Mouse (Mus musculus): ENCODE measurements around the gene Apela. TPM values are rescaled to one million over a fixed set of nuclear protein-coding genes. Genes with fewer than 3 reads are reported as not detected.

Gene Apela
- not detected for polyA plus RNA-seq (2014; fragmentation: Illumina TruSeq; extraction: RNeasy Lipid Tissue Mini Kit (QIAGEN cat#74804); ENCODE audit: low read depth, low replicate concordance)

DNA sequence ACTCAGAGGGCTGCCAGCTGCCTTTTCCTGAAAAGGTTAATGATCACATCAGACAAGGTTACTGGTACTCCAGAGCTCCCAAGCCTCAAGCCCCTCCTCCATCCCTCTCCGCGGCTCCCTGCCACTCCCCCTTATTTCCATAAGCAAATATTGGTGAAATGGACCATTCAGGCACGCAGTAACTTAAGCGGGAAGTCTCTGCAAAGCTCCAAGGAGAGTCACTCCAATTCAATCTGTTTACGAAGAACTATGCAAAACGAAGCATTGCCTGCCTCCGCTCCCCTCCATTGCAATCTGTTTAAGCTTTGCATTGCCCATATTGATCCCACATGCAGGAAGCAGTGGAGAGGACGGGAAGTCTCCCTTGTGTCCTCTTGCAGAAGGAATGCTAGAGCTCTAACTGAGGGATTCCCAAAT, at the start of gene Apela:
Gene Apela (minus strand): TSS at position 220 of the 417 bp plus-strand sequence.

DNA sequence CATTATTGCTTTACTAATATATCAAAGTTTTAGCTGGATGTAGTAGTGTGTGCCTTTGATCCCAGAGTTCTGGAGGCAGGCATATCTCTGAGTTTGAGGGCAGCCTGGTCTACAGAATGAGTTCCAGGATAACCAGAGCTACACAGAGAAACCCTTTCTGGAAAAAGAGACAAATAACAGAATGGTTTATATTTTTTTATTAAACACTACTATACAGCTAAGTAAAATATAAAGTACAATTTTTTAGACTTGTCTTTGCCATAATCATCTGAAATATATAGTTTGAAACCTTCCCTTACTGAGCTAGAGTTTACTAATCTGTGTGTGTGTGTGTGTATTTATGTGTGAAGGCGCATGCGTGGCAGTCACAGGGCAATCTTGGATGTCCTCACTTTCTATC, 37.6 kb upstream of the Apela start, which contains the start of gene Gm10663:
Gene Gm10663 (plus strand): TSS at position 301 of the 400 bp plus-strand sequence.

DNA sequence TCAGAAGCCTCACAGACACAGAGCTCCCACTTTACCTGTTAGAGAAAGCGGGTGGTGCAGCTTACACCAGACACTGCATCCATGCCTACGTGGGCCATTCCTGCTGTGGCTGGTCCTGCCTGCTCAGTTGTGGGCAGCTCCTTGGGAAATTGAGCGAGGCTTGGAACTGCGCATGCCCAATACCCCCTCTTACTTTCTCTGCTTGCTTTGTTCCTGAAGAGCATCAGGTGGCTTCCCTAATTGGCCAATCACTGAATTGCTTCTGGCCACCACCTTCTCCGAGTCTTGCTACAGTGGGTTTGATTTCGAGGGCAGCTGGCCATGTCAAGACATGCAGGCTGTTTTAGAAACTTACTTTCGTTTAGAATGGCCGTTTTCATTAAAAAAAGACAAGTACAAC, 18.7 kb downstream of the Apela start, which contains the start of the genes Trim61 and Trim60:
Gene Trim61 (minus strand): TSS at position 101 of the 400 bp plus-strand sequence.
Gene Trim60 (minus strand): TSS at position 162 of the 400 bp plus-strand sequence.

DNA sequence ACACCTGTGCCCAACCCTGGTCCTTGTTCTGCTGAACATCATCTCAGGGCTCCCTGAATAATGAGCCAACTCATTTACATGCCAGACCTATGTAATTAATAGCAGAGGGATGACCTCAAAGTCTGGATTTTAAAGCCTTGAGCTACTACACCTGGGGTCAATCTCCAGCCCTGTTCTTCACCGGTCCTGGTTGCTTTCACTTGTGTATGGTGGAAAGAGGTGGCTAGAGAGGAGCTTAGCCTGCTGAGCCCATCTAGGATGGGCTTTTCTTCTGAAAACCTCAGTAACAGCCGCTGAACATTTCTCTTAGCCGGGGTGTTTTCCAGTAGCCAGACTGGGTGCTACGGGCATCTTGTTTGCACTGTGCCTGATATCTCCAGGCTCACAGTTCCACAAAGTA, 49.4 kb downstream of the Apela start, which contains the start of gene Trim75:
Gene Trim75 (minus strand): TSS at position 101 of the 400 bp plus-strand sequence.

Other genes with a start within 250 kb of the Apela start
- gene Klhl2, start 187.3 kb downstream of the Apela start, polyA plus RNA-seq (2014; fragmentation: Illumina TruSeq; extraction: RNeasy Lipid Tissue Mini Kit (QIAGEN cat#74804); ENCODE audit: low read depth, low replicate concordance): 9.7 TPM
- gene Tmem192, start 90.2 kb downstream of the Apela start, polyA plus RNA-seq (2014; fragmentation: Illumina TruSeq; extraction: RNeasy Lipid Tissue Mini Kit (QIAGEN cat#74804); ENCODE audit: low read depth, low replicate concordance): 25.9 TPM
- gene Trim75, start 49.5 kb downstream of the Apela start, polyA plus RNA-seq (2014; fragmentation: Illumina TruSeq; extraction: RNeasy Lipid Tissue Mini Kit (QIAGEN cat#74804); ENCODE audit: low read depth, low replicate concordance): not detected
- not detected for gene Trim61, start 18.8 kb downstream of the Apela start, polyA plus RNA-seq (2014; fragmentation: Illumina TruSeq; extraction: RNeasy Lipid Tissue Mini Kit (QIAGEN cat#74804); ENCODE audit: low read depth, low replicate concordance)
- gene Trim60, start 18.8 kb downstream of the Apela start, polyA plus RNA-seq (2014; fragmentation: Illumina TruSeq; extraction: RNeasy Lipid Tissue Mini Kit (QIAGEN cat#74804); ENCODE audit: low read depth, low replicate concordance): not detected
- not detected for gene Gm10663, start 37.7 kb upstream of the Apela start, polyA plus RNA-seq (2014; fragmentation: Illumina TruSeq; extraction: RNeasy Lipid Tissue Mini Kit (QIAGEN cat#74804); ENCODE audit: low read depth, low replicate concordance)
- not detected for gene BC030870, start 92.2 kb upstream of the Apela start, polyA plus RNA-seq (2014; fragmentation: Illumina TruSeq; extraction: RNeasy Lipid Tissue Mini Kit (QIAGEN cat#74804); ENCODE audit: low read depth, low replicate concordance)